Mouse (Mus musculus) liver, embryonic 13.5 days (tissue): ENCODE results near the gene Ctnna2. TPM values are rescaled to one million over a fixed set of nuclear protein-coding genes. Genes with fewer than 3 reads are reported as not detected.

Experiments
- ATAC-seq: fragments of 200-750 bp; cut with Nextera tagmentation; 2 replicates; pipeline ENCODE4 v1.8.0; 2017; ENCODE audit warnings: low read depth, mild to moderate bottlenecking, moderate number of reproducible peaks, moderate library complexity
- DNase-seq: peaks from one replicate; pipeline ENCODE4 v3.0.0; 2022
- H3K27ac ChIP-seq: fragments of 300-500 bp; sonication (generic); 2 replicates; pipeline ENCODE4 v1.5.1; 2015; ENCODE audit warnings: moderate library complexity, mild to moderate bottlenecking, inconsistent platforms
- H3K27me3 ChIP-seq: fragments of 300-500 bp; sonication (generic); 2 replicates; pipeline ENCODE4 v1.6.1; 2015; ENCODE audit warnings: mild to moderate bottlenecking, inconsistent platforms
- H3K36me3 ChIP-seq: fragments of 300-500 bp; sonication (generic); 2 replicates; pipeline ENCODE4 v1.6.1; 2015; ENCODE audit warnings: mild to moderate bottlenecking, inconsistent platforms
- H3K4me1 ChIP-seq: fragments of 300-500 bp; sonication (generic); replicated peaks from 2 replicates; pipeline ENCODE4 v1.6.1; 2015; ENCODE audit warnings: inconsistent platforms
- H3K4me2 ChIP-seq: fragments of 300-500 bp; sonication (generic); 2 replicates; pipeline ENCODE4 v1.6.1; 2015; ENCODE audit warnings: inconsistent platforms, mild to moderate bottlenecking, moderate library complexity
- H3K4me3 ChIP-seq: fragments of 300-500 bp; sonication (generic); replicated peaks from 2 replicates; pipeline ENCODE4 v1.5.1; 2015; ENCODE audit warnings: mild to moderate bottlenecking, inconsistent platforms
- H3K9ac ChIP-seq: fragments of 300-500 bp; sonication (generic); 2 replicates; pipeline ENCODE4 v1.6.1; 2015; ENCODE audit warnings: mild to moderate bottlenecking, inconsistent platforms
- H3K9me3 ChIP-seq: fragments of 300-500 bp; sonication (generic); replicated peaks from 2 replicates; pipeline ENCODE4 v1.6.1; 2016; ENCODE audit warnings: inconsistent platforms
- WGBS: fragments of 180-500 bp; shearing (Covaris S2); methylation state at CpG from one replicate; pipeline ENCODE4 v1.1.7; 2015; ENCODE audit not compliant: insufficient replicate concordance; 5-methylcytosine and 5-hydroxymethylcytosine counted together
- polyA plus RNA-seq: library from polyadenylated mRNA; unstranded; fragments of >200 nt; fragmentation: Nextera tagmentation; extraction: Ambion mirVana; gene quantifications from 2 replicates; pipeline ENCODE4 v1.2.1, GENCODE M21; 2015

The Ctnna2 gene
- polyA plus RNA-seq, 1 experiment from 2014 or later = 0.30 TPM

- H3K27me3 ChIP-seq = no peaks in the 10 kb centered on the region
Observed at GRCm38 (mm10) chr6:77199375-77199774, 780.1 kb downstream of the Ctnna2 start.

GRCm38 (mm10) chr6:77196650-77197049 lies 782.8 kb downstream of the Ctnna2 start:
- Histone ChIP-seq H3K36me3 (no peaks in the 10 kb centered on the region), H3K4me3 (no peak overlapping the region), H3K9ac (no peak overlapping the region), H3K27me3 (no peaks in the 10 kb centered on the region), H3K4me1 (no peaks in the 10 kb centered on the region), H3K4me2 (no peak overlapping the region), H3K27ac (no peak overlapping the region), H3K9me3 (no peaks in the 10 kb centered on the region)
- WGBS = 54% methylated on average over 3 of the region's 3 CpGs
- DNase-seq (no peak), ATAC-seq (no peak)

More at GRCm38 (mm10) chr6:77199375-77199774, 780.1 kb downstream of the Ctnna2 start:
- Histone ChIP-seq H3K9me3 (no peaks in the 10 kb centered on the region), H3K27ac (no peak overlapping the region), H3K4me2 (no peak overlapping the region), H3K36me3 (no peaks in the 10 kb centered on the region), H3K4me3 (no peak overlapping the region), H3K9ac (no peak overlapping the region), H3K4me1 (no peaks in the 10 kb centered on the region)
- WGBS = 66% methylated on average over 2 of the region's 2 CpGs
- DNase-seq (no peak), ATAC-seq (no peak)

- H3K4me1 ChIP-seq = no peaks in the 10 kb centered on the region
- H3K27ac ChIP-seq = no peak overlapping the region
- ATAC-seq = no peak
- no peak overlapping the region for H3K4me2 ChIP-seq
- no peaks in the 10 kb centered on the region for H3K9me3 ChIP-seq
- no peak for DNase-seq
- H3K9ac ChIP-seq = no peak overlapping the region
- H3K4me3 ChIP-seq = no peak overlapping the region
- H3K36me3 ChIP-seq = no peaks in the 10 kb centered on the region
- 56% methylated on average over 4 of the region's 4 CpGs for WGBS
- no peaks in the 10 kb centered on the region for H3K27me3 ChIP-seq
Observed at GRCm38 (mm10) chr6:77191635-77192034, 787.9 kb downstream of the Ctnna2 start.

GRCm38 (mm10) chr6:77188628-77189027 lies 790.9 kb downstream of the Ctnna2 start:
- Histone ChIP-seq H3K4me3 (no peak overlapping the region), H3K36me3 (no peaks in the 10 kb centered on the region), H3K9ac (no peak overlapping the region), H3K9me3 (no peaks in the 10 kb centered on the region), H3K27ac (no peak overlapping the region), H3K4me1 (no peaks in the 10 kb centered on the region), H3K27me3 (no peaks in the 10 kb centered on the region), H3K4me2 (no peak overlapping the region)
- ATAC-seq (no peak), DNase-seq (no peak)
- WGBS = 73% methylated on average over 2 of the region's 2 CpGs

GRCm38 (mm10) chr6:77185751-77186150 lies 793.7 kb downstream of the Ctnna2 start:
- Histone ChIP-seq H3K4me3 (no peak overlapping the region), H3K9me3 (no peaks in the 10 kb centered on the region), H3K27me3 (no peaks in the 10 kb centered on the region), H3K9ac (no peak overlapping the region), H3K27ac (no peak overlapping the region), H3K36me3 (no peaks in the 10 kb centered on the region), H3K4me2 (no peak overlapping the region), H3K4me1 (no peaks in the 10 kb centered on the region)
- ATAC-seq (no peak), DNase-seq (no peak)
- WGBS = 61% methylated on average over 4 of the region's 4 CpGs

- no peak overlapping the region for H3K4me2 ChIP-seq
- WGBS = 50% methylated on average over 2 of the region's 2 CpGs
- no peak overlapping the region for H3K4me3 ChIP-seq
- H3K9me3 ChIP-seq = no peaks in the 10 kb centered on the region
- no peak overlapping the region for H3K27ac ChIP-seq
- H3K36me3 ChIP-seq = no peaks in the 10 kb centered on the region
- ATAC-seq (no peak), DNase-seq (no peak)
- no peak overlapping the region for H3K9ac ChIP-seq
- no peaks in the 10 kb centered on the region for H3K27me3 ChIP-seq
- no peaks in the 10 kb centered on the region for H3K4me1 ChIP-seq
Observed at GRCm38 (mm10) chr6:77184896-77185295, 794.6 kb downstream of the Ctnna2 start.

GRCm38 (mm10) chr6:77175764-77176163 lies 803.7 kb downstream of the Ctnna2 start:
- WGBS = 7% methylated on average over 4 of the region's 4 CpGs
- no peaks in the 10 kb centered on the region for H3K36me3 ChIP-seq
- H3K4me1 ChIP-seq = no peaks in the 10 kb centered on the region
- DNase-seq (no peak), ATAC-seq (no peak)
- no peaks in the 10 kb centered on the region for H3K9me3 ChIP-seq
- H3K9ac ChIP-seq = no peak overlapping the region
- H3K4me3 ChIP-seq = no peak overlapping the region
- H3K27me3 ChIP-seq = no peaks in the 10 kb centered on the region
- H3K27ac ChIP-seq = no peak overlapping the region
- no peak overlapping the region for H3K4me2 ChIP-seq

- Histone ChIP-seq H3K9me3 (no peaks in the 10 kb centered on the region), H3K4me1 (no peaks in the 10 kb centered on the region), H3K9ac (no peak overlapping the region), H3K27me3 (no peaks in the 10 kb centered on the region), H3K27ac (no peak overlapping the region), H3K4me2 (no peak overlapping the region), H3K36me3 (no peaks in the 10 kb centered on the region), H3K4me3 (no peak overlapping the region)
- DNase-seq (no peak), ATAC-seq (no peak)
- 62% methylated on average over 5 of the region's 5 CpGs for WGBS
Observed at GRCm38 (mm10) chr6:77157028-77157427, 822.5 kb downstream of the Ctnna2 start.

GRCm38 (mm10) chr6:77139306-77139920 lies 840.1 kb downstream of the Ctnna2 start:
- Histone ChIP-seq H3K9me3 (no peaks in the 10 kb centered on the region), H3K4me1 (no peaks in the 10 kb centered on the region), H3K9ac (no peak overlapping the region), H3K4me3 (no peak overlapping the region), H3K27ac (no peak overlapping the region), H3K36me3 (no peaks in the 10 kb centered on the region), H3K27me3 (no peaks in the 10 kb centered on the region), H3K4me2 (no peak overlapping the region)
- ATAC-seq = no peak
- WGBS = 58% methylated on average over 4 of the region's 4 CpGs
- no peak for DNase-seq

- Histone ChIP-seq H3K4me1 (no peaks in the 10 kb centered on the region), H3K4me2 (no peak overlapping the region), H3K27me3 (no peaks in the 10 kb centered on the region), H3K27ac (no peak overlapping the region), H3K36me3 (no peaks in the 10 kb centered on the region), H3K9me3 (no peaks in the 10 kb centered on the region), H3K4me3 (no peak overlapping the region), H3K9ac (no peak overlapping the region)
- 42% methylated on average over 2 of the region's 2 CpGs for WGBS
- no peak for DNase-seq
- no peak for ATAC-seq
Observed at GRCm38 (mm10) chr6:77120926-77121325, 858.6 kb downstream of the Ctnna2 start.

GRCm38 (mm10) chr6:77120510-77120909 lies 859.0 kb downstream of the Ctnna2 start:
- Histone ChIP-seq H3K4me3 (no peak overlapping the region), H3K36me3 (no peaks in the 10 kb centered on the region), H3K27me3 (no peaks in the 10 kb centered on the region), H3K9ac (no peak overlapping the region), H3K27ac (no peak overlapping the region), H3K4me2 (no peak overlapping the region), H3K9me3 (no peaks in the 10 kb centered on the region), H3K4me1 (no peaks in the 10 kb centered on the region)
- WGBS = 65% methylated on average over 5 of the region's 5 CpGs
- DNase-seq = no peak
- no peak for ATAC-seq

- DNase-seq (no peak), ATAC-seq (no peak)
- no peak overlapping the region for H3K27ac ChIP-seq
- no peaks in the 10 kb centered on the region for H3K27me3 ChIP-seq
- H3K36me3 ChIP-seq = no peaks in the 10 kb centered on the region
- H3K9me3 ChIP-seq = no peaks in the 10 kb centered on the region
- no peak overlapping the region for H3K4me3 ChIP-seq
- no peak overlapping the region for H3K4me2 ChIP-seq
- H3K4me1 ChIP-seq = no peaks in the 10 kb centered on the region
- WGBS = 69% methylated on average over 10 of the region's 10 CpGs
- no peak overlapping the region for H3K9ac ChIP-seq
Observed at GRCm38 (mm10) chr6:77109095-77109945, 870.2 kb downstream of the Ctnna2 start.
